ENCODE assay signal across 26 mouse cellular contexts in the genomic region with DNA sequence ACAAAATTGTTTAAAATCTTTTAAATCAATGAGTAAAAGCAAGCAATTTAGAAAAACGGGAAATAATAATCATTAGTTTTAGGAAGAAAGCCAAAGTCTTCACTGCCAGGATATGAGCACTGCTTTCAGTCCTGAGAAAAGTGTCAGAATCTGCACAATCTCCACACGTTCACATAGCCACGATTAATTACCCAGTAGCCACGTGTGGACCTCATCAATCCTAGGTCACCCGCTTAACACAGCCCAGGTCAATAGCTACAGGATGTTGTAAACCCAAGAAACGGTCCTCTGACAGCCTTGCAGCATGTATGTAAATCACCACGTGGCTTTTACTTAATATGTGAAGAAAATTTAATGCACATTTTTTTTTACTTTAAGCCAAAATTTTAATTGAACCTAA.
DNase-seq lines count a peak whose midpoint lies in the region; ATAC-seq lines count a peak whose summit lies in the region.
"Had no signal": no experiment of that assay in that cellular context is flagged by ENCODE, and none has a peak within 500 bp of the region (broad histone marks: within the 10 kb centered on the region; RNA-seq: fewer than 3 reads in every experiment).

No protein-coding gene starts in this region.

- no peak overlapping the region for H3K4me2 ChIP-seq in hindbrain, embryonic 11.5 days (replicated peaks; ENCODE audit: low read depth, low read length)
- H3K4me2 ChIP-seq: heart, embryonic 11.5 days; hindbrain, embryonic 15.5 days; limb, embryonic 13.5 days; lung, embryonic 15.5 days; neural tube, embryonic 13.5 days; stomach, embryonic 15.5 days had no signal

- no peaks in the 10 kb centered on the region for H3K36me3 ChIP-seq in hindbrain, embryonic 11.5 days (ENCODE audit: control insufficient read depth, insufficient read depth, low read length)
- no peaks in the 10 kb centered on the region for H3K36me3 ChIP-seq in hindbrain, embryonic 10.5 days
- H3K36me3 ChIP-seq: hindbrain, embryonic 15.5 days; limb, embryonic 13.5 days; lung, embryonic 15.5 days; neural tube, embryonic 13.5 days; stomach, embryonic 15.5 days had no signal

- no peak overlapping the region for H3K4me3 ChIP-seq in hindbrain, embryonic 11.5 days (ENCODE audit: low read depth, low read length)
- no peak overlapping the region for H3K4me3 ChIP-seq in hindbrain, embryonic 10.5 days
- H3K4me3 ChIP-seq: hindbrain, embryonic 15.5 days; limb, embryonic 13.5 days; lung, embryonic 15.5 days; neural tube, embryonic 13.5 days; stomach, embryonic 15.5 days had no signal

- 52% methylated on average over 7 of the region's 7 CpGs for WGBS in hindbrain, embryonic 11.5 days
- 70% methylated on average over 7 of the region's 7 CpGs for WGBS in hindbrain, embryonic 10.5 days

- H3K9me3 ChIP-seq in hindbrain, embryonic 11.5 days (ENCODE audit: control insufficient read depth, low read length) = no peaks in the 10 kb centered on the region
- no peaks in the 10 kb centered on the region for H3K9me3 ChIP-seq in hindbrain, embryonic 10.5 days
- H3K9me3 ChIP-seq: hindbrain, embryonic 15.5 days; limb, embryonic 13.5 days; lung, embryonic 15.5 days; neural tube, embryonic 13.5 days; stomach, embryonic 15.5 days had no signal

- H3K4me1 ChIP-seq in hindbrain, embryonic 11.5 days (replicated peaks; ENCODE audit: control insufficient read depth, insufficient read depth, low read length) = no peaks in the 10 kb centered on the region
- 0 out of 2 replicates have a peak, but pooled peaks cover 5% of the 10 kb centered on the region for H3K4me1 ChIP-seq in hindbrain, embryonic 10.5 days (replicated peaks)
- H3K4me1 ChIP-seq: hindbrain, embryonic 15.5 days; limb, embryonic 13.5 days; lung, embryonic 15.5 days; stomach, embryonic 15.5 days had no signal

- peak; percentile 79; the same call in 1 of the 2 replicates for ATAC-seq in hindbrain, embryonic 11.5 days (ENCODE audit: low FRiP score)
- ATAC-seq: intestine, embryonic 16.5 days had no signal

- H3K27me3 ChIP-seq in hindbrain, embryonic 11.5 days (ENCODE audit: control insufficient read depth, insufficient read depth, low read length) = no peaks in the 10 kb centered on the region
- no peaks in the 10 kb centered on the region for H3K27me3 ChIP-seq in hindbrain, embryonic 10.5 days (ENCODE audit: insufficient read depth, poor library complexity, severe bottlenecking)
- H3K27me3 ChIP-seq: CH12.LX; hindbrain, embryonic 15.5 days; limb, embryonic 13.5 days; lung, embryonic 15.5 days; neural tube, embryonic 13.5 days; stomach, embryonic 15.5 days had no signal

- no peak overlapping the region for H3K27ac ChIP-seq in hindbrain, embryonic 11.5 days (ENCODE audit: low read depth, low read length)
- H3K27ac ChIP-seq in hindbrain, embryonic 10.5 days = no peak overlapping the region
- H3K27ac ChIP-seq: hindbrain, embryonic 15.5 days; limb, embryonic 13.5 days; liver, embryonic 14.5 days; lung, embryonic 15.5 days; neural tube, embryonic 13.5 days; stomach, embryonic 15.5 days had no signal

- H3K9ac ChIP-seq in hindbrain, embryonic 11.5 days (ENCODE audit: low read depth, low read length) = no peak overlapping the region
- H3K9ac ChIP-seq: hindbrain, embryonic 15.5 days; limb, embryonic 13.5 days; liver, embryonic 14.5 days; lung, embryonic 15.5 days; neural tube, embryonic 13.5 days; stomach, embryonic 15.5 days had no signal

- peak; percentile 25 for DNase-seq in hindbrain, embryonic 11.5 days (ENCODE audit: low spot score)
- DNase-seq in hindbrain, embryonic 10.5 days (ENCODE audit: low spot score) = no peak
- peak; percentile 5 for DNase-seq in retina, postnatal 1 day
- no peak for DNase-seq in retina, embryonic 14.5 days (ENCODE audit: low spot score)
- peak; percentile 52 for DNase-seq in forelimb bud, embryonic 11.5 days (ENCODE audit: low read depth, low spot score)
- no peak for DNase-seq in right cerebral cortex, postnatal 4 days
- DNase-seq in ovary, adult 18-20 months (ENCODE audit: low spot score) = no peak
- DNase-seq in thymus, postnatal 36 days = no peak
- DNase-seq: adrenal gland, postnatal 25 days; cerebellum, adult 18-20 months; cerebellum, postnatal 25 days; gastrocnemius, postnatal 25 days; heart, postnatal 10 days; kidney, postnatal 36 days; lung, postnatal 4 days; right cerebral cortex, postnatal 25 days; thymus, adult 18-20 months had no signal

Comparison
In these comparisons a context has a peak if more than half of its experiments do, and no peak if none do; other contexts are left out.
1. DNase-seq: peak in hindbrain, embryonic 11.5 days (single experiment), retina, postnatal 1 day (single experiment) and forelimb bud, embryonic 11.5 days (single experiment); none in hindbrain, embryonic 10.5 days (single experiment), retina, embryonic 14.5 days (single experiment), right cerebral cortex, postnatal 4 days (single experiment), ovary, adult 18-20 months (single experiment) and thymus, postnatal 36 days (0 of 2).